Mouse (Mus musculus): ENCODE data around the gene Myom1. TPM values are rescaled to one million over a fixed set of nuclear protein-coding genes. Genes with fewer than 3 reads are reported as not detected.

Myom1 gene
- polyA plus RNA-seq, 1 experiment, result 1.8 TPM

DNA sequence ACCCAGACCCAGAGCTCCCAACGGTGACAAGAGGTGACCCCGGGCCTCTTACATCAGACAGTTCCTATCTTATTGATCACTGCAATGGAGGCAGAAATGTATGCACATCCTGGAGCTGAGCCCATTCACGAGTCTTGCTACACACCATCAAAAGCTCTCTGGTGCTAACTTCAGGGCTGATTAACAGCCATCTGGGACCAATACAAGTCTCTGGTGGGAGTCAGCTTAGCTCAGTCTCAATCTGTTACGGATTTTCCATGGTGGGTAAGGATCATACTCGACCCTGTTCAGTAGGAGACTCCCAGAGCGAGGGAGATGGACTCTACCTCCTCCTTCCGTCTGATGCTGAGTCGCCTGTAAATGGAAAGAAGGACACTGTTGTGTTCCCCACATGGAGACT lies 157.3 kb downstream of the Myom1 start:
- TF ChIP-seq CTCF (IDR thresholded peaks at IDR 0.05; ENCODE audit: low read depth, low read length) (no peak), POLR2A (IDR thresholded peaks at IDR 0.05; ENCODE audit: borderline replicate concordance, low read depth, low read length) (no peak)
- Histone ChIP-seq H3K4me3 (ENCODE audit: insufficient read depth, low read length) (no peak overlapping the region), H3K27ac (ENCODE audit: insufficient read depth, low read depth, low read length) (no peak overlapping the region), H3K4me1 (ENCODE audit: control insufficient read depth, insufficient read depth, low read length) (peaks cover 29% of the 10 kb centered on the region)

GRCm38 (mm10) chr17:71160244-71160995 lies 158.0 kb downstream of the Myom1 start:
- TF ChIP-seq CTCF (IDR thresholded peaks at IDR 0.05; ENCODE audit: low read depth, low read length) (no peak), POLR2A (IDR thresholded peaks at IDR 0.05; ENCODE audit: borderline replicate concordance, low read depth, low read length) (no peak)

GRCm38 (mm10) chr17:71164991-71165390 lies 162.6 kb downstream of the Myom1 start:
- TF ChIP-seq CTCF (IDR thresholded peaks at IDR 0.05; ENCODE audit: low read depth, low read length) (no peak), POLR2A (IDR thresholded peaks at IDR 0.05; ENCODE audit: borderline replicate concordance, low read depth, low read length) (no peak)
- H3K4me1 ChIP-seq (ENCODE audit: control insufficient read depth, insufficient read depth, low read length), result peaks cover 34% of the 10 kb centered on the region
- no peak overlapping the region for H3K4me3 ChIP-seq (ENCODE audit: insufficient read depth, low read length)
- H3K27ac ChIP-seq (ENCODE audit: insufficient read depth, low read depth, low read length), result peak overlapping the region; percentile 81

More at GRCm38 (mm10) chr17:71160244-71160995, 158.0 kb downstream of the Myom1 start:
- no peak overlapping the region for H3K27ac ChIP-seq (ENCODE audit: insufficient read depth, low read depth, low read length)
- no peak overlapping the region for H3K4me3 ChIP-seq (ENCODE audit: insufficient read depth, low read length)
- H3K4me1 ChIP-seq (ENCODE audit: control insufficient read depth, insufficient read depth, low read length), result peaks cover 29% of the 10 kb centered on the region

DNA sequence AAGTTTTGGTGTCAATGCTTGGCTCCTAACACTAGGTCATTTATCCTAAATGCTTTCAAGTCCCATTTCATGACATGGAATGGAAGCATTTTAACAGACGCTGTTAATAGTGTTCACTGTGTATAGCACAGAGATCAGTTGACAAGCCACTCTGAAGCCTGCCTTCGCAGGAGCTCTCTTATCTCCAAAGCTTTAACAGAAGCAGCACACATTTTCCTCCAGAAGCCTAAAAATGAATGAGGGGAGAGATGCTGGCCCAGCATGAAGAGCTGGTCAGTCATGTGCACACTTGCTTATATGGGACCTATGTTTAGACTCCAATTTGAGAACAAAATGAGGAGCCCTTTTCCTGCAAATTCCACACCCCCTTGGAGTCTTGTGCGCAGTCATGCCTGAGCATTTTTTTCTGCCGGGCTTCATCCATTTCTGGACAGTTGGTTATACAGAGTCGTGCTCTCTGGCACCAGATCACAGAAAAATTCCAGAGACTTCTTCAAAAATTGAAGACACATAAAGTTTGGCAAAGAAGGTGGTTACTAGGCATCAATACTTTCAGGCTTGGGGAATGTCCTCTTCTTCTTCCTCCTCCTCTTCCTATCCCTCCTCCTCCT lies 165.9 kb downstream of the Myom1 start:
- Histone ChIP-seq H3K27ac (ENCODE audit: insufficient read depth, low read depth, low read length) (no peak overlapping the region), H3K4me1 (ENCODE audit: control insufficient read depth, insufficient read depth, low read length) (peaks cover 22% of the 10 kb centered on the region), H3K4me3 (ENCODE audit: insufficient read depth, low read length) (no peak overlapping the region)
- no peak for TF ChIP-seq POLR2A (IDR thresholded peaks at IDR 0.05; ENCODE audit: borderline replicate concordance, low read depth, low read length)
- no peak for TF ChIP-seq CTCF (IDR thresholded peaks at IDR 0.05; ENCODE audit: low read depth, low read length)

DNA sequence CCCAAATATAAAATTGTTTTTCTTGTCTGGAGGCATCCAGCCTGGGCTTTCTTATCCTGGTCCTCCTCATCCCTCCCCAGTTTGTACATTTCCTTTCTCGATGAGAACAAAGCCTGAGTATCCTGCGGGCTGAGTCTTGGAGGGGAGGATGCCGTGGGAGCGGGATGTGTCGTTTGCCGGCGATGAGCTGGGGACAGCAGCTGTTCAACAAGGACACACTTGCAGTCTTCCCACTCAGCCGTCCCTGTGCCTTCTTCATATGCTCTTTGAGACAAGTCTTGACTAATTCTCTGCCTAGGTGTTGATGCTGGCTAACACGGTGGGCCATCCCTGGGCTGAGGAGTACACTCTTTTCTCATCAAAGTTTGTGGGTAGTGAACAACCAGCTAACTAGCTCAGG lies 166.4 kb downstream of the Myom1 start:
- no peak for TF ChIP-seq CTCF (IDR thresholded peaks at IDR 0.05; ENCODE audit: low read depth, low read length)
- TF ChIP-seq POLR2A (IDR thresholded peaks at IDR 0.05; ENCODE audit: borderline replicate concordance, low read depth, low read length), result no peak
- H3K27ac ChIP-seq (ENCODE audit: insufficient read depth, low read depth, low read length), result no peak overlapping the region
- H3K4me1 ChIP-seq (ENCODE audit: control insufficient read depth, insufficient read depth, low read length), result peaks cover 19% of the 10 kb centered on the region
- H3K4me3 ChIP-seq (ENCODE audit: insufficient read depth, low read length), result no peak overlapping the region

GRCm38 (mm10) chr17:71169639-71170038 lies 167.2 kb downstream of the Myom1 start:
- Histone ChIP-seq H3K4me1 (ENCODE audit: control insufficient read depth, insufficient read depth, low read length) (peaks cover 15% of the 10 kb centered on the region), H3K27ac (ENCODE audit: insufficient read depth, low read depth, low read length) (no peak overlapping the region), H3K4me3 (ENCODE audit: insufficient read depth, low read length) (no peak overlapping the region)
- no peak for TF ChIP-seq POLR2A (IDR thresholded peaks at IDR 0.05; ENCODE audit: borderline replicate concordance, low read depth, low read length)
- no peak for TF ChIP-seq CTCF (IDR thresholded peaks at IDR 0.05; ENCODE audit: low read depth, low read length)

- TF ChIP-seq POLR2A (IDR thresholded peaks at IDR 0.05; ENCODE audit: borderline replicate concordance, low read depth, low read length), result no peak
- no peak for TF ChIP-seq CTCF (IDR thresholded peaks at IDR 0.05; ENCODE audit: low read depth, low read length)
- Histone ChIP-seq H3K4me3 (ENCODE audit: insufficient read depth, low read length) (no peak overlapping the region), H3K27ac (ENCODE audit: insufficient read depth, low read depth, low read length) (no peak overlapping the region)
These were observed 168.7 kb downstream of the Myom1 start for GRCm38 (mm10) chr17:71171161-71171560.

More at GRCm38 (mm10) chr17:71171161-71171560, 168.7 kb downstream of the Myom1 start:
- H3K4me1 ChIP-seq (ENCODE audit: control insufficient read depth, insufficient read depth, low read length), result peaks cover 9% of the 10 kb centered on the region

Other genes starting within 250 kb of the Myom1 start
- 86.0 and 97.0 TPM in 2 replicates for gene Tgif1, start 149.1 kb upstream of the Myom1 start, polyA plus RNA-seq (2012; ENCODE audit: insufficient read depth, insufficient read length, missing spikeins)
- gene Myl12a, start 245 bp downstream of the Myom1 start, polyA plus RNA-seq (2012; ENCODE audit: insufficient read depth, insufficient read length, missing spikeins), result 266 and 277 TPM in 2 replicates
- gene Lpin2, start 179.9 kb downstream of the Myom1 start, polyA plus RNA-seq (2012; ENCODE audit: insufficient read depth, insufficient read length, missing spikeins), result 122 and 133 TPM in 2 replicates

All from bone marrow macrophage, adult 2 months (primary cell).